Mouse (Mus musculus) neural tube, embryonic 12.5 days (tissue): ENCODE measurements around the gene Plppr2. TPM values are rescaled to one million over a fixed set of nuclear protein-coding genes. Genes with fewer than 3 reads are reported as not detected.

ENCODE experiments used
- ATAC-seq: fragments of 200-750 bp; cut with Nextera tagmentation; 2 replicates; pipeline ENCODE4 v1.8.0; 2017; ENCODE audit warnings: low read depth, mild to moderate bottlenecking, moderate TSS enrichment, moderate library complexity; ENCODE audit not compliant: low FRiP score
- H3K27ac ChIP-seq: fragments of 300-500 bp; sonication (generic); 2 replicates; pipeline ENCODE4 v1.5.1; 2016
- H3K27me3 ChIP-seq: fragments of 300-500 bp; sonication (generic); replicated peaks from 2 replicates; pipeline ENCODE4 v1.6.1; 2016; ENCODE audit warnings: mild to moderate bottlenecking
- H3K36me3 ChIP-seq: fragments of 300-500 bp; sonication (generic); 2 replicates; pipeline ENCODE4 v1.6.1; 2016; ENCODE audit warnings: mild to moderate bottlenecking
- H3K4me1 ChIP-seq: fragments of 300-500 bp; sonication (generic); 2 replicates; pipeline ENCODE4 v1.6.1; 2016
- H3K4me2 ChIP-seq: fragments of 300-500 bp; sonication (generic); replicated peaks from 2 replicates; pipeline ENCODE4 v1.6.1; 2016; ENCODE audit warnings: mild to moderate bottlenecking
- H3K4me3 ChIP-seq: fragments of 300-500 bp; sonication (generic); 2 replicates; pipeline ENCODE4 v1.5.1; 2016
- H3K9ac ChIP-seq: fragments of 300-500 bp; sonication (generic); 2 replicates; pipeline ENCODE4 v1.6.1; 2016; ENCODE audit warnings: mild to moderate bottlenecking
- H3K9me3 ChIP-seq: fragments of 300-500 bp; sonication (generic); 2 replicates; pipeline ENCODE4 v1.6.1; 2016; ENCODE audit warnings: mild to moderate bottlenecking
- WGBS: fragments of 180-500 bp; shearing (Covaris S2); methylation state at CpG from one replicate; pipeline ENCODE4 v1.1.7; 2016; 5-methylcytosine and 5-hydroxymethylcytosine counted together
- polyA plus RNA-seq: library from polyadenylated mRNA; unstranded; fragments of >200 nt; fragmentation: Nextera tagmentation; extraction: Ambion mirVana; gene quantifications from 2 replicates; pipeline ENCODE4 v1.2.1, GENCODE M21; 2016

Plppr2 gene
- polyA plus RNA-seq, 1 experiment from 2014 or later, result 56.2 TPM

- Histone ChIP-seq H3K9me3 (no peaks in the 10 kb centered on the region), H3K4me2 (peak overlapping the region; percentile 60), H3K36me3 (no peaks in the 10 kb centered on the region), H3K4me3 (no peak overlapping the region), H3K27me3 (peaks cover 8% of the 10 kb centered on the region), H3K27ac (no peak overlapping the region), H3K4me1 (peaks cover 7% of the 10 kb centered on the region; the same call in 1 of the 2 replicates), H3K9ac (no peak overlapping the region)
- 77% methylated on average over 3 of the region's 3 CpGs for WGBS
- no peak for ATAC-seq
Measured at GRCm38 (mm10) chr9:21954635-21955034, 17.8 kb downstream of the Plppr2 start.

GRCm38 (mm10) chr9:21955225-21955569, 18.4 kb downstream of the Plppr2 start:
- H3K4me2 ChIP-seq, result peak overlapping the region; percentile 60
- H3K27me3 ChIP-seq, result peaks cover 13% of the 10 kb centered on the region
- 0 out of 2 replicates have a peak overlapping the region, but pooled peaks have one; percentile 57 for H3K27ac ChIP-seq
- H3K4me3 ChIP-seq, result peak overlapping the region; percentile 67
- no peak overlapping the region for H3K9ac ChIP-seq
- peak; percentile 69 for ATAC-seq
- H3K4me1 ChIP-seq, result peaks cover 7% of the 10 kb centered on the region; the same call in 1 of the 2 replicates
- H3K36me3 ChIP-seq, result no peaks in the 10 kb centered on the region
- H3K9me3 ChIP-seq, result no peaks in the 10 kb centered on the region
- 3% methylated on average over 18 of the region's 18 CpGs for WGBS

- Histone ChIP-seq H3K27me3 (peaks cover 19% of the 10 kb centered on the region), H3K4me1 (peaks cover 11% of the 10 kb centered on the region; the same call in 1 of the 2 replicates), H3K4me2 (peak within 1 kb of the TSS; percentile 60), H3K27ac (peak within 1 kb of the TSS; percentile 78), H3K36me3 (no peaks in the 10 kb centered on the region), H3K9ac (peak within 1 kb of the TSS; percentile 78), H3K9me3 (no peaks in the 10 kb centered on the region), H3K4me3 (peak within 1 kb of the TSS; percentile 67)
- WGBS, result under 1% methylated on average over 54 of the region's 54 CpGs
- peak; percentile 98 for ATAC-seq
Measured at GRCm38 (mm10) chr9:21955570-21956281, 18.9 kb downstream of the Plppr2 start, which contains the start of gene Swsap1. TSS of gene Swsap1 (plus strand) at chr9:21955755.

GRCm38 (mm10) chr9:21958372-21958771, 21.5 kb downstream of the Plppr2 start:
- no peak overlapping the region for H3K4me3 ChIP-seq

GRCm38 (mm10) chr9:21959244-21959643, 22.4 kb downstream of the Plppr2 start:
- Histone ChIP-seq H3K36me3 (no peaks in the 10 kb centered on the region), H3K4me3 (no peak overlapping the region), H3K9ac (no peak overlapping the region), H3K4me2 (no peak overlapping the region), H3K9me3 (no peaks in the 10 kb centered on the region), H3K27ac (no peak overlapping the region), H3K27me3 (peaks cover 47% of the 10 kb centered on the region), H3K4me1 (peaks cover 40% of the 10 kb centered on the region)
- WGBS, result 89% methylated on average over 7 of the region's 7 CpGs
- ATAC-seq, result no peak

More at GRCm38 (mm10) chr9:21958372-21958771, 21.5 kb downstream of the Plppr2 start:
- Histone ChIP-seq H3K4me2 (no peak overlapping the region), H3K27ac (no peak overlapping the region), H3K27me3 (peaks cover 45% of the 10 kb centered on the region), H3K9me3 (no peaks in the 10 kb centered on the region), H3K9ac (no peak overlapping the region), H3K36me3 (no peaks in the 10 kb centered on the region), H3K4me1 (peaks cover 36% of the 10 kb centered on the region)
- WGBS, result 84% methylated on average over 5 of the region's 5 CpGs
- ATAC-seq, result no peak

- ATAC-seq, result no peak
- H3K9ac ChIP-seq, result no peak overlapping the region
Measured at GRCm38 (mm10) chr9:21960135-21960534, 23.3 kb downstream of the Plppr2 start.

GRCm38 (mm10) chr9:21960558-21961208, 23.9 kb downstream of the Plppr2 start:
- Histone ChIP-seq H3K9me3 (no peaks in the 10 kb centered on the region), H3K27me3 (peaks cover 47% of the 10 kb centered on the region), H3K4me3 (no peak overlapping the region), H3K27ac (no peak overlapping the region), H3K36me3 (no peaks in the 10 kb centered on the region), H3K4me2 (peak overlapping the region; percentile 30), H3K9ac (0 out of 2 replicates have a peak overlapping the region, but pooled peaks have one; percentile 29), H3K4me1 (peaks cover 40% of the 10 kb centered on the region)
- ATAC-seq, result no peak
- WGBS, result 9% methylated on average over 26 of the region's 26 CpGs

More at GRCm38 (mm10) chr9:21960135-21960534, 23.3 kb downstream of the Plppr2 start:
- Histone ChIP-seq H3K4me3 (no peak overlapping the region), H3K9me3 (no peaks in the 10 kb centered on the region), H3K27ac (no peak overlapping the region), H3K4me2 (peak overlapping the region; percentile 30; the same call in 1 of the 2 replicates), H3K36me3 (no peaks in the 10 kb centered on the region), H3K4me1 (peaks cover 40% of the 10 kb centered on the region), H3K27me3 (peaks cover 47% of the 10 kb centered on the region)
- 52% methylated on average over 9 of the region's 9 CpGs for WGBS

GRCm38 (mm10) chr9:21961366-21961980, 24.6 kb downstream of the Plppr2 start:
- H3K9ac ChIP-seq, result no peak overlapping the region
- ATAC-seq, result no peak
- no peak overlapping the region for H3K27ac ChIP-seq
- 1% methylated on average over 35 of the region's 35 CpGs for WGBS
- no peaks in the 10 kb centered on the region for H3K9me3 ChIP-seq
- H3K4me2 ChIP-seq, result peak overlapping the region; percentile 70
- peak overlapping the region; percentile 27; the same call in 1 of the 2 replicates for H3K4me3 ChIP-seq
- H3K4me1 ChIP-seq, result peaks cover 37% of the 10 kb centered on the region
- no peaks in the 10 kb centered on the region for H3K36me3 ChIP-seq
- peaks cover 47% of the 10 kb centered on the region for H3K27me3 ChIP-seq

GRCm38 (mm10) chr9:21962010-21962409, 25.2 kb downstream of the Plppr2 start:
- Histone ChIP-seq H3K4me3 (peak overlapping the region; percentile 27), H3K36me3 (no peaks in the 10 kb centered on the region), H3K4me2 (peak overlapping the region; percentile 70), H3K9ac (0 out of 2 replicates have a peak overlapping the region, but pooled peaks have one; percentile 29), H3K27ac (no peak overlapping the region), H3K27me3 (peaks cover 47% of the 10 kb centered on the region), H3K9me3 (no peaks in the 10 kb centered on the region), H3K4me1 (peaks cover 34% of the 10 kb centered on the region)
- ATAC-seq, result peak; percentile 41
- under 1% methylated on average over 15 of the region's 15 CpGs for WGBS

GRCm38 (mm10) chr9:21962416-21963059, 25.7 kb downstream of the Plppr2 start:
- Histone ChIP-seq H3K9me3 (no peaks in the 10 kb centered on the region), H3K27ac (no peak overlapping the region), H3K27me3 (peaks cover 47% of the 10 kb centered on the region), H3K4me3 (peak overlapping the region; percentile 27), H3K36me3 (no peaks in the 10 kb centered on the region), H3K4me2 (peak overlapping the region; percentile 70), H3K4me1 (peaks cover 34% of the 10 kb centered on the region), H3K9ac (0 out of 2 replicates have a peak overlapping the region, but pooled peaks have one; percentile 29)
- WGBS, result 2% methylated on average over 34 of the region's 34 CpGs
- ATAC-seq, result peak; percentile 45; the same call in 1 of the 2 replicates

GRCm38 (mm10) chr9:21963417-21963816, 26.6 kb downstream of the Plppr2 start, which contains the start of gene Epor:
TSS of gene Epor (minus strand) at chr9:21963506.
- peaks cover 47% of the 10 kb centered on the region for H3K27me3 ChIP-seq
- 16% methylated on average over 8 of the region's 8 CpGs for WGBS

More at GRCm38 (mm10) chr9:21963417-21963816, 26.6 kb downstream of the Plppr2 start, which contains the start of gene Epor:
- Histone ChIP-seq H3K27ac (no peak within 1 kb of the TSS), H3K4me3 (peak within 1 kb of the TSS; percentile 27), H3K4me1 (peaks cover 34% of the 10 kb centered on the region), H3K36me3 (no peaks in the 10 kb centered on the region), H3K4me2 (peak within 1 kb of the TSS; percentile 70), H3K9me3 (no peaks in the 10 kb centered on the region), H3K9ac (0 out of 2 replicates have a peak within 1 kb of the TSS, but pooled peaks have one; percentile 29)
- 0 out of 2 replicates have a peak, but pooled peaks have one; percentile 21 for ATAC-seq
